Mouse (Mus musculus) kidney, embryonic 15.5 days (tissue): Measurements from ENCODE around the gene Krt10. TPM values are rescaled to one million over a fixed set of nuclear protein-coding genes. Genes with fewer than 3 reads are reported as not detected.

Experiments used
- ATAC-seq: fragments of 200-750 bp; cut with Nextera tagmentation; replicated peaks from 2 replicates; pipeline ENCODE4 v1.8.0; 2017; ENCODE audit warnings: moderate TSS enrichment; ENCODE audit not compliant: low FRiP score
- H3K27ac ChIP-seq: fragments of 300-500 bp; sonication (generic); 2 replicates; pipeline ENCODE4 v1.5.1; 2015; ENCODE audit warnings: mild to moderate bottlenecking, inconsistent platforms
- H3K27me3 ChIP-seq: fragments of 300-500 bp; sonication (generic); 2 replicates; pipeline ENCODE4 v1.6.1; 2015; ENCODE audit warnings: inconsistent platforms
- H3K36me3 ChIP-seq: fragments of 300-500 bp; sonication (generic); 2 replicates; pipeline ENCODE4 v1.6.1; 2015; ENCODE audit warnings: inconsistent platforms
- H3K4me1 ChIP-seq: fragments of 300-500 bp; sonication (generic); 2 replicates; pipeline ENCODE4 v1.6.1; 2015; ENCODE audit warnings: inconsistent platforms
- H3K4me2 ChIP-seq: fragments of 300-500 bp; sonication (generic); 2 replicates; pipeline ENCODE4 v1.6.1; 2015; ENCODE audit warnings: moderate library complexity, mild to moderate bottlenecking, inconsistent platforms
- H3K4me3 ChIP-seq: fragments of 300-500 bp; sonication (generic); replicated peaks from 2 replicates; pipeline ENCODE4 v1.5.1; 2015; ENCODE audit warnings: mild to moderate bottlenecking, inconsistent platforms
- H3K9ac ChIP-seq: fragments of 300-500 bp; sonication (generic); 2 replicates; pipeline ENCODE4 v1.6.1; 2015; ENCODE audit warnings: mild to moderate bottlenecking, inconsistent platforms
- H3K9me3 ChIP-seq: fragments of 300-500 bp; sonication (generic); replicated peaks from 2 replicates; pipeline ENCODE4 v1.6.1; 2016; ENCODE audit warnings: inconsistent platforms
- WGBS: fragments of 180-500 bp; shearing (Covaris S2); methylation state at CpG from one replicate; pipeline ENCODE4 v1.1.7; 2015; ENCODE audit warnings: mixed read lengths; 5-methylcytosine and 5-hydroxymethylcytosine counted together
- polyA plus RNA-seq: library from polyadenylated mRNA; unstranded; fragments of >200 nt; fragmentation: Nextera tagmentation; extraction: Ambion mirVana; gene quantifications from 2 replicates; pipeline ENCODE4 v1.2.1, GENCODE M21; 2015

The Krt10 gene
- polyA plus RNA-seq, 1 experiment from 2014 or later = 28.7 TPM

GRCm38 (mm10) chr11:99398832-99399231 lies 9.7 kb upstream of the Krt10 start:
- Histone ChIP-seq H3K27me3 (peaks cover 17% of the 10 kb centered on the region), H3K4me1 (no peaks in the 10 kb centered on the region), H3K27ac (no peak overlapping the region), H3K36me3 (no peaks in the 10 kb centered on the region), H3K4me2 (no peak overlapping the region), H3K4me3 (no peak overlapping the region), H3K9ac (no peak overlapping the region), H3K9me3 (no peaks in the 10 kb centered on the region)
- WGBS = 70% methylated on average over 8 of the region's 8 CpGs
- no peak for ATAC-seq

DNA sequence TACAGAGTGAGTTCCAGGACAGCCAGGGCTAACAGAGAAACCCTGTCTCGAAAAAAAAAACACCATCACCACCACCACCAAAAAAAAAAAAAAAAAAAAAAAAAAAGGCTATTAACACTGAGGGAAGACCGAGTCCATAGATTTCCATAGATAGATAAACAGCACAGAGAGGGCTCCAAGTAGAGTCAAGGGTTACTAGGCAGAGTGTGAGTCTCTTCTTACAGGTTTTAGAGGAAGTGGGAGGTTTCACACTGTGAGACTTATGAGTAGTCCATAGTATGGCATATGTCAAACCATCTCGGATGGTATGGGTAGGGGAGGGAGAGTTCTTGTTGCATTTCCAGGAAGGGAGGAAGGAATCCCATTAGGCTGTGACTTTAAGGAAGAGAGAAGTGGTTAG lies 8.9 kb upstream of the Krt10 start:
- H3K4me1 ChIP-seq = no peaks in the 10 kb centered on the region
- no peak for ATAC-seq
- no peak overlapping the region for H3K27ac ChIP-seq
- 61% methylated on average over 3 of the region's 3 CpGs for WGBS
- H3K27me3 ChIP-seq = peaks cover 17% of the 10 kb centered on the region
- no peaks in the 10 kb centered on the region for H3K36me3 ChIP-seq
- no peaks in the 10 kb centered on the region for H3K9me3 ChIP-seq
- H3K9ac ChIP-seq = no peak overlapping the region
- no peak overlapping the region for H3K4me3 ChIP-seq
- H3K4me2 ChIP-seq = no peak overlapping the region

- Histone ChIP-seq H3K27me3 (peaks cover 16% of the 10 kb centered on the region), H3K9me3 (no peaks in the 10 kb centered on the region), H3K4me2 (no peak overlapping the region), H3K27ac (no peak overlapping the region), H3K4me3 (no peak overlapping the region), H3K9ac (no peak overlapping the region), H3K36me3 (no peaks in the 10 kb centered on the region), H3K4me1 (no peaks in the 10 kb centered on the region)
- WGBS = 89% methylated on average over 2 of the region's 2 CpGs
- no peak for ATAC-seq
Measured at GRCm38 (mm10) chr11:99396661-99397060, 7.5 kb upstream of the Krt10 start.

GRCm38 (mm10) chr11:99396034-99396433 lies 6.9 kb upstream of the Krt10 start:
- Histone ChIP-seq H3K36me3 (no peaks in the 10 kb centered on the region), H3K4me3 (no peak overlapping the region), H3K4me2 (no peak overlapping the region), H3K9ac (no peak overlapping the region), H3K27ac (no peak overlapping the region), H3K4me1 (no peaks in the 10 kb centered on the region), H3K27me3 (peaks cover 13% of the 10 kb centered on the region), H3K9me3 (no peaks in the 10 kb centered on the region)
- 41% methylated on average over 3 of the region's 3 CpGs for WGBS
- ATAC-seq = no peak

DNA sequence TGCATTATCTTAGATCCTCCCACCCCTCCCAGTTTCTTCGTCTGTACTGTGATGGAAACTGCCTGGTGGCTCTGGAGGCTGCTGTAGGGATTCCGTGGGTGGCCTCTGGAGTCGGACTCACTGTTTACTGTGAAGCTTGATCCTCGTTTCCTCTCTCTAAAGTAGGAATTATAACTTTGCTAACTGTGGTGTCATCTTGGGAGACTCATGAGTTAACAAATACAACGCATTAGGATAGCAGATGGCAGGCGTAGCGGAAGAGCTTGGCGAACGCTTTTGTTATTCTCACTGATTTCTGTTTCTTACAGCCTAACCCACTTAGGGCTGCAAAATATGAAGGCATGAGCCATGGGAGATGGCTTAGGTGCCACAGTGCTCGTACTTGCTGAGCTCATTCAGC lies 3.3 kb upstream of the Krt10 start:
- Histone ChIP-seq H3K4me1 (no peaks in the 10 kb centered on the region), H3K27me3 (peaks cover 3% of the 10 kb centered on the region; the same call in 1 of the 2 replicates), H3K4me2 (no peak overlapping the region), H3K27ac (no peak overlapping the region), H3K9ac (no peak overlapping the region), H3K9me3 (no peaks in the 10 kb centered on the region), H3K36me3 (no peaks in the 10 kb centered on the region), H3K4me3 (no peak overlapping the region)
- 85% methylated on average over 10 of the region's 10 CpGs for WGBS
- ATAC-seq = no peak

DNA sequence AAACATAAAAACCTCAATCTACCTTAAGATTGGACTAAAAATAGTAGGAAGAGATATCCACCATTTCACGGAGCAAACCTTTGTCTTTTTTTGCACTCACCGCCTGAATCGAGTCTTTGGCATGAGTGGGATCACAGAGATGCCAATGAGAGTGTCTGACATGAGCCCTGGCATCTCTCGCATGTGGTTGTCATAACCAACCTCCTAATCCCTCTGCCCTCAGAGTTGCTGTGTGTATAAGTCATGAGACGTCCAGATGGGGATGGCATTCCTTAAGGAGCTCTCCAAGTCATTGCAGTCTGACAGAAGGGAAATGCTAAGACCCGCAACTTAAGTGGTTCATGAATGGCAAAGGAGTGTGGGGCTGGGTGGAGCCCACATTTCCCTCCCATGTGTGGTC lies 2.2 kb upstream of the Krt10 start:
- Histone ChIP-seq H3K27me3 (no peaks in the 10 kb centered on the region), H3K4me1 (0 out of 2 replicates have a peak, but pooled peaks cover 8% of the 10 kb centered on the region), H3K27ac (no peak overlapping the region), H3K4me3 (no peak overlapping the region), H3K4me2 (no peak overlapping the region), H3K9me3 (no peaks in the 10 kb centered on the region), H3K36me3 (no peaks in the 10 kb centered on the region), H3K9ac (no peak overlapping the region)
- ATAC-seq = no peak
- WGBS = 83% methylated on average over 6 of the region's 6 CpGs

DNA sequence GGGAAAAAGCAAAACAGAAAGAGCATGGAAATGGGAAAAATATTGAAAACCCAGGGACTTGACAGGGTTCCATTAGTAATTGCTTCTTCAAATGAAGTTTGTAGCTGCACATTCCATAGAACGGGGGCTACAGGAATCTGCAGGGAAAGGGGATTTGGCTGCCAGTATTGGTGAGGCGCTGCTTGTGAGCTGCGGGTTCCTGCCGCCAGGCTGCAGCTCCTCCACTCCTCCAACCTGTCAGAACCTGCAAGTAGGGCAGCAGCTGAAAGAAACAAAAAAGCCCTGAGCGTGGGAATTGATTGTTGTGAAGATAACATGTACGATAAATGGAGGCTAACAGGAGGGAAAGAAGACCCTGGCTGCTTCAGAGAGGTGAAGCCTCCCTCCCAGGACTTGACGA lies 1.7 kb upstream of the Krt10 start:
- Histone ChIP-seq H3K9ac (no peak overlapping the region), H3K27ac (no peak overlapping the region), H3K4me2 (no peak overlapping the region), H3K9me3 (no peaks in the 10 kb centered on the region), H3K4me1 (0 out of 2 replicates have a peak, but pooled peaks cover 10% of the 10 kb centered on the region), H3K36me3 (no peaks in the 10 kb centered on the region), H3K4me3 (no peak overlapping the region), H3K27me3 (no peaks in the 10 kb centered on the region)
- WGBS = 75% methylated on average over 7 of the region's 7 CpGs
- ATAC-seq = no peak

DNA sequence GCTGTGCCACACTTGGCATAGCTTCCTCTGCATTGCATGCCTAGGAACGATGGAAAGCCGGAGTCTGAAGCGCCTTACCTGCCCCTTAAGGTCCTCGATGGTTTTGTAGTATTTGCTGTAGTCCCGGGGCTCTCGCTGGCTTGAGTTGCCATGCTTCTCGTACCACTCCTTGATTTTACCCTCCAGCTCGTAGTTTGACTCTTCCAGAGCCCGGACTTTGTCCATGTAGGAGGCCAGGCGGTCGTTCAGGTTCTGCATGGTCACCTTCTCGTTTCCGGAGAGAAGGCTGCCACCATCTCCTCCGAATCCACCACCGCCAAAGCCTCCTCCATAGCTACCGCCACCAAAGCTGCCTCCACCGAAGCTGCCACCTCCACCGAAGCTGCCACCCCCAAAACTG lies 503 bp downstream of the Krt10 start:
- H3K36me3 ChIP-seq = no peaks in the 10 kb centered on the region

GRCm38 (mm10) chr11:99385813-99386721 lies 3.1 kb downstream of the Krt10 start:
- 2% methylated on average over 71 of the region's 71 CpGs for WGBS
- H3K27ac ChIP-seq = peak overlapping the region; percentile 100
- 0 out of 2 replicates have a peak, but pooled peaks cover 10% of the 10 kb centered on the region for H3K4me1 ChIP-seq
- no peaks in the 10 kb centered on the region for H3K36me3 ChIP-seq
- H3K9ac ChIP-seq = peak overlapping the region; percentile 70
- peak overlapping the region; percentile 72 for H3K4me3 ChIP-seq
- peak overlapping the region; percentile 65 for H3K4me2 ChIP-seq
- ATAC-seq = peak; percentile 87
- peaks cover 3% of the 10 kb centered on the region; the same call in 1 of the 2 replicates for H3K27me3 ChIP-seq
- no peaks in the 10 kb centered on the region for H3K9me3 ChIP-seq

More for the DNA sequence above, 503 bp downstream of the Krt10 start:
- Histone ChIP-seq H3K4me2 (no peak overlapping the region), H3K4me1 (0 out of 2 replicates have a peak, but pooled peaks cover 10% of the 10 kb centered on the region), H3K27ac (no peak overlapping the region), H3K4me3 (no peak overlapping the region), H3K9ac (no peak overlapping the region), H3K27me3 (no peaks in the 10 kb centered on the region), H3K9me3 (no peaks in the 10 kb centered on the region)
- WGBS = 87% methylated on average over 18 of the region's 18 CpGs
- ATAC-seq = no peak

GRCm38 (mm10) chr11:99379568-99379967 lies 9.6 kb downstream of the Krt10 start:
- Histone ChIP-seq H3K9ac (no peak overlapping the region), H3K36me3 (no peaks in the 10 kb centered on the region), H3K27ac (no peak overlapping the region), H3K4me2 (no peak overlapping the region), H3K4me3 (no peak overlapping the region), H3K27me3 (peaks cover 3% of the 10 kb centered on the region; the same call in 1 of the 2 replicates), H3K9me3 (no peaks in the 10 kb centered on the region), H3K4me1 (no peaks in the 10 kb centered on the region)
- 22% methylated on average over 5 of the region's 5 CpGs for WGBS
- no peak for ATAC-seq

DNA sequence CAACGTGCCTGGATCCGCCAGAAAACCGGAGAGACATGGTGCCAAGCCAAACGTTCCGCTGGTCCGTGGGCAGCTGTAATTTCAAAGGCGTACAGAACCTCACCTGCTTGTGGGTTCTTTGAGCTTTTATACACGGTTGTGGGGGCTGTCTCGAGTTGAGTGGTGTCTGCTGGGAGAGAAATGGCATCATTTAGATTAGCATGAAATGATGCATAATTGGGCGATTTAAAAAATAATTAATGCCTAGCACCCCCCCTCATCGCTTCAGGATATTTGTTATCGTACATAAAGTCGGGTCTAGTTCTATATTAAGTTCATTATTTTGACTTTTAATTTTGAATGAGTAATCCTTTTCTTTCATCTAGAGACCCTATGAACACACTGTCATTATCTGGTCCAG lies 14.4 kb downstream of the Krt10 start, which contains the start of gene Krt28:
TSS of gene Krt28 (minus strand) at position 101 of the 400 bp plus-strand sequence.
- Histone ChIP-seq H3K4me3 (no peak within 1 kb of the TSS), H3K27ac (no peak within 1 kb of the TSS), H3K36me3 (no peaks in the 10 kb centered on the region), H3K9me3 (no peaks in the 10 kb centered on the region), H3K27me3 (no peaks in the 10 kb centered on the region), H3K9ac (no peak within 1 kb of the TSS), H3K4me1 (no peaks in the 10 kb centered on the region), H3K4me2 (no peak within 1 kb of the TSS)
- WGBS = 85% methylated on average over 13 of the region's 13 CpGs
- no peak for ATAC-seq

DNA sequence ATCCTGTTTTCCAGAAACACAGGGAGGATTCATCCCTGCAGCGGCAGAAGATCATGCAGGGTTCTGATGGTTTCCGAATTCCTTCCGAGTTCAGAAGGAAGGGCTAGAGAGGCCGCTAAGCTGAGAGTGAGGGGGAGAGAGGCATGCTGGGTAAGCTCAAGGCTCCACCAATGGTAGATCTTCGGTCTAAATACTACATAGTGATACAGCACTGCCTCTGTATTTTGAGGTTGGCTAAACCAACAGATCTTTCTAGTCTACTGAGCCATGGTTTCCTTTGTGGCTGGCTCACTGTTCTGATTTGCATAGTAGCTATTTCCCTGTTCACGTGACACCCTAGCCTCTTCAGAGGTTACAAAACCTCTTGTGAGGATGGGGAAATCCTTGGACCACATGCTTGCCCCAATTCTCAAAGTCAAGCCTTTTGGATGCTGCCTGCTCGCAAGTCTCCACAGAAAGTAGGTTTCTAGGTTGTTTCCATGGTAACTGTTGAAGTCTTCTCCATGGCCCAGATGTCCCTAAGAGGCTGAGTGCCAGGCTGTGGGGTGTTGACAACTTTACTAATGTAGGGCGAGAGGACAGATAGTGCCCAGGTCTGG lies 19.2 kb downstream of the Krt10 start:
- Histone ChIP-seq H3K4me3 (no peak overlapping the region), H3K36me3 (no peaks in the 10 kb centered on the region), H3K9me3 (no peaks in the 10 kb centered on the region), H3K9ac (no peak overlapping the region), H3K4me1 (no peaks in the 10 kb centered on the region), H3K4me2 (no peak overlapping the region), H3K27me3 (peaks cover 7% of the 10 kb centered on the region), H3K27ac (no peak overlapping the region)
- ATAC-seq = no peak
- WGBS = 88% methylated on average over 8 of the region's 8 CpGs
